Mouse (Mus musculus): ENCODE measurements around the gene Rab24.

Rab24 gene

GRCm38 (mm10) chr13:55321434-55322129, at the start of gene Rab24:
TSS of gene Rab24 (minus strand) at chr13:55321946.
- peak; percentile 91 for DNase-seq

- DNase-seq: no peak
These were observed 49.4 kb upstream of the Rab24 start for GRCm38 (mm10) chr13:55371007-55371681.

GRCm38 (mm10) chr13:55370234-55370633, 48.5 kb upstream of the Rab24 start:
- DNase-seq: no peak

GRCm38 (mm10) chr13:55369531-55370114, 47.9 kb upstream of the Rab24 start, which contains the start of gene Rgs14:
TSS of gene Rgs14 (plus strand) at chr13:55369732.
- peak; percentile 73 for DNase-seq

- DNase-seq: no peak
These were observed 46.7 kb upstream of the Rab24 start for GRCm38 (mm10) chr13:55368401-55368800.

GRCm38 (mm10) chr13:55362453-55363060, 40.8 kb upstream of the Rab24 start, which contains the start of gene Lman2:
TSS of gene Lman2 (minus strand) at chr13:55362783.
- DNase-seq: peak; percentile 94

GRCm38 (mm10) chr13:55361974-55362452, 40.3 kb upstream of the Rab24 start:
- peak; percentile 46 for DNase-seq

- no peak for DNase-seq
These were observed 39.4 kb upstream of the Rab24 start for GRCm38 (mm10) chr13:55361145-55361544.

- no peak for DNase-seq
These were observed 25.0 kb upstream of the Rab24 start for GRCm38 (mm10) chr13:55346745-55347144.

GRCm38 (mm10) chr13:55344286-55344685, 22.5 kb upstream of the Rab24 start:
- no peak for DNase-seq

GRCm38 (mm10) chr13:55342469-55342868, 20.7 kb upstream of the Rab24 start:
- no peak for DNase-seq

GRCm38 (mm10) chr13:55339259-55339658, 17.5 kb upstream of the Rab24 start:
- DNase-seq: peak; percentile 47

- DNase-seq: no peak
These were observed 16.6 kb upstream of the Rab24 start for GRCm38 (mm10) chr13:55338131-55339054.

- no peak for DNase-seq
These were observed 15.7 kb upstream of the Rab24 start for GRCm38 (mm10) chr13:55337341-55337975.

GRCm38 (mm10) chr13:55335701-55336100, 14.0 kb upstream of the Rab24 start:
- no peak for DNase-seq

- DNase-seq: no peak
These were observed 10.6 kb upstream of the Rab24 start for GRCm38 (mm10) chr13:55332331-55332730.

GRCm38 (mm10) chr13:55330567-55331400, 9.0 kb upstream of the Rab24 start:
- no peak for DNase-seq

GRCm38 (mm10) chr13:55329683-55330566, 8.2 kb upstream of the Rab24 start, which contains the start of gene Mxd3:
TSS of gene Mxd3 (minus strand) at chr13:55329823.
- peak; percentile 94 for DNase-seq

GRCm38 (mm10) chr13:55329109-55329682, 7.5 kb upstream of the Rab24 start:
- DNase-seq: peak; percentile 55
